Mouse (Mus musculus) sigmoid colon, adult 10 weeks (tissue): Measurements from ENCODE around the gene Gm8180. TPM values are rescaled to one million over a fixed set of nuclear protein-coding genes. Genes with fewer than 3 reads are reported as not detected.

Source experiments
- polyA plus RNA-seq: library from polyadenylated mRNA; stranded (reverse); fragments of 350-450 nt; fragmentation: Illumina TruSeq; extraction: RNeasy Lipid Tissue Mini Kit (QIAGEN cat#74804); gene quantifications from one replicate; pipeline ENCODE4 v1.2.3, GENCODE M21; 2014; ENCODE audit warnings: low read depth, low replicate concordance

The Gm8180 gene
- polyA plus RNA-seq = not detected

GRCm38 (mm10) chr14:43784645-43785044 lies at the start of gene Gm8180:
Gene Gm8180 (minus strand): TSS chr14:43784745.

DNA sequence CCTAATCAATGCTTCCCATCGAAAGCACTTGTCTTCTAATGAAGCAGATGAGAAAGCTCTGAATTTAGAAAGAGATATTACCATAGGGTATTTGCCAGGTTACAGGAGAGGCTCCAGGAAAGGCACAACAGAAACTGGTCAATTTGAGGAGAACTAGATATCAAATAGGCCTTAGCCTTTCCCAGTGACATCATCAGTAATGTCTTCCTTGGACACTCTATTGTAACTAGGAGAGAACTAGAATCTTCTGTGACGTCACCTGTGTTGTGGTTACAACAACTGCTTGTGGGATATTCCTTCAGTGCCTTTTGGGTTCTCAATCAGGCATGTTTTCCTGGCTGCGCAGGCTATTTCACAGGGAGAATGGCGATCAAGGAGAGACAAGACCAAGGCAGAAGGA lies 37.0 kb downstream of the Gm8180 start, which contains the start of gene Gm6526:
Gene Gm6526, plus strand, starts transcription at position 301 of the 400 bp plus-strand sequence.

Other genes starting within 250 kb of the Gm8180 start
- gene Gm5799, start 241.2 kb downstream of the Gm8180 start, polyA plus RNA-seq = not detected
- gene Gm17654, start 205.6 kb downstream of the Gm8180 start, polyA plus RNA-seq = not detected
- not detected for gene Gm10375, start 176.7 kb downstream of the Gm8180 start, polyA plus RNA-seq
- gene Gm8165, start 107.5 kb downstream of the Gm8180 start, polyA plus RNA-seq = not detected
- gene Gm7324, start 86.9 kb downstream of the Gm8180 start, polyA plus RNA-seq = 4.6 TPM
- gene Gm16506, start 57.3 kb downstream of the Gm8180 start, polyA plus RNA-seq = not detected
- gene Gm6526, start 36.9 kb downstream of the Gm8180 start, polyA plus RNA-seq = not detected
- gene Ear1, start 90.8 kb upstream of the Gm8180 start, polyA plus RNA-seq = not detected
- gene Ear10, start 138.8 kb upstream of the Gm8180 start, polyA plus RNA-seq = not detected
- gene Gm8113, start 140.6 kb upstream of the Gm8180 start, polyA plus RNA-seq = 1.3 TPM
- gene Ang5, start 172.3 kb upstream of the Gm8180 start, polyA plus RNA-seq = not detected
- gene Ang6, start 217.5 kb upstream of the Gm8180 start, polyA plus RNA-seq = not detected